Mouse (Mus musculus): ENCODE results near the gene Gm10553.
"Not testable (repeated sequence)": the region's sequence is repeated elsewhere in the genome, so short reads cannot be mapped to it uniquely, and the experiment has no call there.

- TF ChIP-seq CTCF (IDR thresholded peaks at IDR 0.05; ENCODE audit: extremely low read depth, insufficient read length, insufficient replicate concordance, low read depth, low read length); POLR2A (IDR thresholded peaks at IDR 0.05; ENCODE audit: low read depth, low read length): not testable (repeated sequence)
These were observed 14.1 kb downstream of the Gm10553 start for GRCm38 (mm10) chr1:85114078-85114477.

Measured in small intestine, adult 2 months (tissue).